Mouse (Mus musculus) frontal cortex, adult 2 months (tissue): Measurements from ENCODE around the gene Nae1. TPM values are rescaled to one million over a fixed set of nuclear protein-coding genes. Genes with fewer than 3 reads are reported as not detected.
"Not testable (repeated sequence)": the region's sequence is repeated elsewhere in the genome, so short reads cannot be mapped to it uniquely, and the experiment has no call there.

ENCODE experiments used
- DNase-seq, 2 experiments: peaks; one replicate each; pipeline ENCODE4 v3.0.0; 2022; ENCODE audit warnings: low spot score in 1 of 2; ENCODE audit errors: extremely low spot score in 1 of 2
- polyA plus RNA-seq: library from polyadenylated mRNA; depleted of rRNA; stranded (reverse); fragments of >200 nt; gene quantifications from 2 replicates; pipeline ENCODE4 v1.2.3, GENCODE M21; 2012; rRNA removed

The Nae1 gene
- polyA plus RNA-seq: 78.0 and 87.7 TPM in 2 replicates

DNA sequence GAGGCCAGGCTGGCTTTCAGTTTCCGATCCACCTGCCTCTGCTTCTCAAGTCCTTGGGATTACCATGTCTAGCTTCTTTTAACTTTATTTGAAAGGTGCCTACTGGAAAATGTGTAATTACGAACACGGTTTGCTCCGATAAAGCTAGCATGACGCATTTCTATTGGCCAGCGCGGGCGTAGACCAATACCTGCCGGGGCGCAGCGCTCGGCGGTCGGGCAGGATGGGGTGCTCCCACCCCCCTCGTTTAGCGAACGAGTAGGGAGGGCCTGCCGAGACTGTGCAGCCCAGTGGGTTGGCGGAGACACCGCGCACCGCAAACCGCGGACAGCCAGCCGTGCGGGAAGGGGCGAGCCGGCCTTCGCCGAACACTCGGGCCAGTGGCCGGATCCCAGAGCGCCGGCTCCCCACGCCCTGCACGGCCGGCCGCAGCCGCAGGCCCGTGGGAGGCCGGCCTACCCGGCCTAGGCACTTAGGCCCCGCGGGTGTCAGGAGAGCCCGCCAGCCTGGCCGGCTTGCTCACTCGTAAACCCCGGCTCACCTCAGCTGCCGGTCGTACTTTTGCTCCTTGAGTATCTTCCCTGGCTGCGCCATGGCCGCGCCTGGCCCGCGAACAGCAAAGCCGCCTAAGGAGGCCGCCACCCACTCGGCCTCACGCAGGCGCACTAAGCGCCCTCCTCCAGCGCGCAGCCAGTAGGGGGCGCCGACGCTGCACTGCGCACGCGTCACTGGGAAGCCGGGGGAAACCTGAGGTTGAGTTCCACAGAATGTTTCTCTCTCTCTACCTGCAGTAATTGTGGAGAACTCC is at the start of gene Nae1, which contains the start of gene Car7:
TSS of gene Nae1 (minus strand) at position 667 of the 808 bp plus-strand sequence.
TSS of gene Car7 (plus strand) at position 719 of the 808 bp plus-strand sequence.
- peak; percentile 81 to 96 for DNase-seq

DNA sequence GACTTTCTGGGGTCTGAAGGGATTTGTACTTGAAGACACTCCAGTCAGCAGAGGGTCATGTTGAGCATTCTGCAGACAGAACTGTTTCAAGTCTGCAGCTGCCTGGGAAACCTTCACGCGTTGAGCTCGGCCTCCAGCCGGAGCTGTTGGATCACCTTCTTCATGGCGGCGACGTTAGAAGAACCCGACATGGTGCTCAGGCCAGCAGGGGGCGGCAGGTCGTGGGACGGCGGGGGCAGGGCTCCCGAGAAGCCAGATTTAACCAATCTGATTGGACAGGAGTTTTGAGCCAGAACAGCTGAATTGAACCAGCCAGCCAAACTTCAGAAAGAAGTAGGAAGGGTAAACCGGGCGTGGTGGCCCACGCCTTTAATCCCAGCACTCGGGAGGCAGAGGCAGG is 43.2 kb upstream of the Nae1 start:
- DNase-seq: not testable (repeated sequence)

DNA sequence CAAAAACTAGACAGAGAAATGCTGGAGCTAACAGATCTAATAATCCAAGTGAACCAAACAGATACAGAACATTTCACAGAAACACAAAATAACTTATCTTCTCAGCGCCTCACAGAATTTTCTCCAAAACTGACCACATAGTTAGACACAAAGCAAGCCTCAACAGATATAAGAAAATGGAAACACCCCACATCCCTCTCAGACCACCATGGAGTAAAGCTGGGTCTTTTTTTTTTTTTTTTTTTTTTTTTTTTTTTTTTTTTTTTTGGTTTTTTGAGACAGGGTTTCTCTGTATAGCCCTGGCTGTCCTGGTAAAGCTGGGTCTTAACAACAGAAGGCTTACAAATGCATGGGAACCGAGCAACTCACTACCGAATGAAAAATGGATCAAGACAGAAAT is 42.4 kb upstream of the Nae1 start:
- DNase-seq: no peak

DNA sequence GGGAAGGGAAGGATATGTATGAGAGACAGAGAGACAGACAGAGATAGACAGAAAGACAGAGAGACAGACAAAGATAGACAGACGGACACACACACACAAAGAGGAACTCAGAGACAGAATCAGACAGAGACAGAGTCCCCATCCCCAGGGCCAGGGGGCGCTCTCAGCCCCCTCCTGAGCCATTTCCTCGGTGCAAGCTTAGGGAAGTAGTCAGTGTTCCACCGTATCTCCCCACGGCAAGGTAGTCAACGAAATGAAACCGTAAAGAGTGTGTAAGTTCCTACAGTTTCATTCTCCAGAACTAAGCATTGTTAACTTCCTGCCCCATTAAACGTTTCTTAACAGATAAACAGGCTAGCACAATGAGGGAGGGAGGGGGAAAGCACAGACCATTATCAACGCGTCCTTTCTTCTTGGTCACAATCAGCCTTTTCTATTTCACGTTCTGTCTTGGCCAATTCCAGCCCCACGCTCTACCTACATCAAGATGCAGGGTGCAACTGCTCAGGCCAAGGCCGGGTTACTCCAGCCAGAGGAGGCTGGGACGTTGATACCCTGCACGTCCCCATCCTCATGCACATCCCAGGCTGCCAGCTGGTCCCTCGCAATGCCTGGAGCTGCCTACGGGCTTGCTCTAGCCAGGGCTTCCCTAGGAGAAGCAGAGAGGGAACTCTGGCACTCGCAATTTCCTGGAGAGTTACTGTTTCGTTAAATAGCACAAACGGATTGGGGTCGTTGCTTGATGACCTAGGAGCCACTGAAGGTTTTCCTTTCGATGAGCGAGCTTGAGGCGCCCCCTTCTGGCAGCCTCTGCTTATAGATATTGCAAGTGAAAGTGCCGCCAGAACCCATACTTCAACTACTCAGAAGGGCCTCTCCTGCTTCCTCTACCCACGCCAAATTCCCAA is 36.3 kb upstream of the Nae1 start:
- DNase-seq: peak in 1 of 2 experiments; percentile 91

DNA sequence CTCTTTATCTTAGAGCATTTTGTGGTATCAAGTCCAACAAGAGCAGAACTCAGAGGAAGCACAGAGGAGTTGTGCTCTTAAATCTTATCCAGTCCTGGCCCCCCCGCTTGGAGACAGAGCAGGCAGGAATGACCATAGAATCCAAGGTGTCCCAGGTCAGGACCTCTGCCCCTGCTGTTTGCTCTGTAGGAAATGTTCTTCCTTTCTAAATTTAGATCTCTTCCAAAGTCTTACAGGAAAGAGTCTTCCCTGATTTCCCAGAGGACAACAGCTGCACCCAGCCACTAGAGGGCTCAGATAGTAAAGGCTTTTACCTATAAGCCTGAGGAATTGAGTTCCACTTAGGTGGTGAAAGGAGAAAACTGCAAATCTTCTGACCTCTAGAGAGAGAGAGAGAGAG is 35.1 kb upstream of the Nae1 start:
- peak in 1 of 2 experiments; percentile 64 for DNase-seq

DNA sequence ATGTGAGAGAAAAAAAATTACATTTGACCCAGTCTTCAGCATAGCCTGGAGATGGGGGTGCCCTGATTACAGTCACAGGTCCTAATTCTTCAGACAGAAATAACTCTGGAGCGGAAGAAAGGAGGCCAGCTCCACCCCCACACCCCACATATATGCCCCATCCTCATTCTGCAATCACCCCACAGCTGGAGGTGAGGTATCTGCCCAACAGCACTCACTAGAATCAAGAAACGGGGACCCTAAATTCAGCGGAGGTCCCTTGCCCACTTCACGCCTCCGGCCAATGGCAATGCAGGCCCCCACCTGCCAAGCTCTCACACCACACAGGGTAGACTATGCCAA is 31.0 kb upstream of the Nae1 start:
- no peak for DNase-seq

DNA sequence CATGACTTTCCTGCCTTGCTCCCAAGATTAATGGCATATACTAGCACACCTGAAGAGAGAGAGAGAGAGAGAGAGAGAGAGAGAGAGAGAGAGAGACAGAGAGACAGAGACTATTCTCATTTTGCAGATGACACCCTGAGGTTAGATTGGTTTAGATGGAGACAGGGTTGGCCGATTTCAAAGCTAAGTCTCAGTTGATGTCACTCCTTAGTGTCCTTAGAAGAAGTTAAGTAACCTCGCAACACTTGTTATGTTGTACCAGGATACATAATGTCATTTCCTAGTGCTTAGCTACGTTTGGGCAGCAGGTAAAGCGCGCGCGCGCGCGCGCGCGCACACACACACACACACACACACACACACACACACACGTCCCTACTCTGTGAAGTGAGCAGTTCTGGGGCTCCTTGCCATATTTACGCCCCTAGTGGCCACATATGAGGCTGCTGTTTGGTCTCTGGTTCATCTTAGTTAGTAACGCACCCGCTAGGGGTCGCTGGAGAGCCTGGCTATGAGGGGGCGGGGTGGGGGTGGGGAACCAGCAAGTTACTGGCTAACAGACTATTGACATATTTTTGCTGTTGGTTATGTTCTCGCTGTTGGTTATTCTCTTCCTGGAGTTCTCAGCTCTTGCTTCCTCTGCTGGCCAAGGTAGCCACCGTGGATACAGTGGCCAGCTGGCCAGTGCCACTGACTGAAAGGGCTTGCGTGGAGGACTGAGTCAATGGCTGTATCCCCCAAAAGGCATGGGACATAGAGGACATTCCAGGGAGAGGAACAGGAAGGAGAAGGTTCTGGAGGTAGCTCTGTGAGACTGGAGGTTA is 30.4 kb upstream of the Nae1 start:
- peak; percentile 71 to 92 for DNase-seq

DNA sequence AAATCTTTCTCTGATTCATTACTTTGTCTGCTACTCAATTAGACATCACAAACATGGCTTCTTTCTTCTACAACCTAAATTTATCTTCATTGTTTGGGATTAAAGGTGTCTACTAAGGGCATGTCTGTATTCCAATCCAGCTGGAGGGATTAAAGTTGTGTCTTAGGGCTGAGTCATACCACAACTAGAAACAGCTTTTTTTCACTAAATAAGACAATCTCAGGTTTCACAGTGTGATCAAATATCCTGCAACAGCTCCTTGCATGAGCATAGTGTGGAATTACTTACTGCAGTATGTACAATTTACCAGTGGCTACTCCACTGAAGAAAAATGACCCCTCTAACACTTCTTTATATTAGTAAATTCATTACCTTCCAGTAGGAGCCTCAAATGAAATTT is 26.3 kb upstream of the Nae1 start:
- DNase-seq: no peak

DNA sequence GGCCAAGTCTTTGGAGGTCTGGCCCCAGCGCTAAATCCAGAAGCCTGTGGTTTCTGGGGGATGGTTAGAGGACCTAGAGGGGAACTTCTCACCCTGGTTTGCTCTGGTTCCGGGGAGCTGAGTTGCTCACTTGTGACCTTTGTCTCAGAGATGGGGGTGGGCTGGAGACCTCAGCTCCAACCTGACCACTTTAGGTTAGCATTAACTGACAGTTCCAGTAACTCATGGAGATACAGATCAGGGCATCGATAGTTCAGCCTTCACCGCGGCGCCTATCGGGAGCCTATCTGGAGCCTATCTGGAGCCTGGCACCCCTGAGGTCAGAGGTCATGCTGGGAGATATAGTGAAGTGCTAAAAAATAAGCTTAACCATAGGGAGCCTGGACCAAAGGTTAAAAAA is 22.8 kb upstream of the Nae1 start:
- no peak for DNase-seq

DNA sequence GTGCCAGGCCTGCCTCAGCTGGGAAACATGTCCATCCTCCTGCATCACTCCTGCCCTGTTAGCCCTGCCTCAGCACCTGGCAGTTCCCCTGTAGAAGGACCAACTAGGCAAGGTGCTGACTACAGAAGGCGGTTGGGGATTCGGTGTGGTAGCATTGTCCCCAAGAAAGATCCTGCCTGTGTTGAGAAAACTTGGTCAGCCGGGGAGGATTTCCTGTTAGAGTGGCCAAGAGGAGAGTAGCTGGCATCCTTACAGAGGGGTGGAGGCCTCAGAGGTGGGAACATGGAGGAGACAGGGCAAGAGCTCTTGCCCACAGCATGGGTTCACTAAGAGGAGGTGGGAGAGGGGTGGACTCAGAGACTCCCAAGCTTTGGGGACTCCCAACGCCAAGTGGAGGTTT is 20.8 kb upstream of the Nae1 start:
- no peak for DNase-seq

DNA sequence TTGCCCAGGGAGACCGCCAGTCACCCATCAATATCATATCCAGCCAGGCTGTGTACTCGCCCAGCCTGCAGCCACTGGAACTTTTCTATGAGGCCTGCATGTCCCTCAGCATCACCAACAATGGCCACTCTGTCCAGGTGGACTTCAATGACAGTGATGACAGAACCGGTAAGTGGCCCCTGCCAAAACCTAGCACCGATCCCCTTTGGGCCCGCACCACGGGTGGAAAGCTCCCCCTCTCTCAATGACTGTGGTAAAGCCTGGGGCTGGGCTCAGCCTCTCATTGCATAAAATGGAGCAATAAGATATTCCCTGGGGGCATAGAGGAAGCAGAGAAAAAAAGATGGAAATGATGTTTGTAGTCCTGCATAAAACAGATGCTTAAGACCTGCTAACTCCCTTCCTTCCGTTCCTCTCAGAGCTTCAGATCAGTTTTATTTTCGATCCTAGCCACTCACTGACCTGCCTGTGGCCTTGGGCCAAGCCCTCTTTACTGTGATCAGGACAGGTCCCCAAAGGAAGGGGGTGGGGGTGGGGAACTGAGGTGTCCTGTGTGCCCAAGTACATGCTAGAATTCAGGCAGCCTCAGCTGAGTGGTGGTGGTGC is 9.1 kb upstream of the Nae1 start:
- no peak for DNase-seq

DNA sequence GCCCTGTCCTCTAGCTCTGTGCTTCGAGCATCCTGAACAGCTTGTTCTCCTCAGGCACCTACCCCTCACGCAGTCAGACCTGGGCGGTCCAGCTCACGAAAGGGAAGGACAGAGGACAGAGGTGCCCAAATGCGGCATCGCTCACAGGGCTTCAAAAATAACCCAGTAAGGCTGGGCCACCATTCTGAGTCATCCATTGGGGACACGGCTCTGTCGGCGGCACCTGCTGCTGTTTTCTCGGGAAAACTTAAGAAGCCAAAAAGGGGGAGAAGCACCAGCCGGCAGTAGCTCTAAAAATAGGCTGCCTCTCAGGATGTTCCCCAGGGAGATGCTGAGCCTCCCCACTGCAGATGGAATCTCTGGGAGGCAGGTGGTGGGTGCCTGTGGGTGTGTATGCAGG is 7.7 kb upstream of the Nae1 start:
- peak; percentile 81 to 88 for DNase-seq

DNA sequence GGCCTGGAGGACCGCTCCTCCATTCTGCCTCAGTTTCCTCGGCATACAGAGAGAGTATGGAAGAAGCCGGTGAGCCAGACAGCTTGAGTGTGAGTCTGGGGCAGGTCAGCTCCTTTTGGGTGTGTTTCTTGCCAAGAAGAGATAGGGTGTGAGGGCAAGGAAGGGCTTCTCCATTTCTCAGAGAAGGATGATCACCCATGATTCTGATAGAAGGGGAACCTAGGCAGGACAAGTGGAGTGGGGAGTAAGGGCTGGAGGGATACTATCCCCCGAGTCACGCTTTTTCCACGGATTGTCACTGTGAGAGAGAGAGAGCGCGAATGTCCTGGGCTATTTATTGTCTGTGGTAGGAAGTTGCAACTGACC is 7.1 kb upstream of the Nae1 start:
- DNase-seq: no peak

DNA sequence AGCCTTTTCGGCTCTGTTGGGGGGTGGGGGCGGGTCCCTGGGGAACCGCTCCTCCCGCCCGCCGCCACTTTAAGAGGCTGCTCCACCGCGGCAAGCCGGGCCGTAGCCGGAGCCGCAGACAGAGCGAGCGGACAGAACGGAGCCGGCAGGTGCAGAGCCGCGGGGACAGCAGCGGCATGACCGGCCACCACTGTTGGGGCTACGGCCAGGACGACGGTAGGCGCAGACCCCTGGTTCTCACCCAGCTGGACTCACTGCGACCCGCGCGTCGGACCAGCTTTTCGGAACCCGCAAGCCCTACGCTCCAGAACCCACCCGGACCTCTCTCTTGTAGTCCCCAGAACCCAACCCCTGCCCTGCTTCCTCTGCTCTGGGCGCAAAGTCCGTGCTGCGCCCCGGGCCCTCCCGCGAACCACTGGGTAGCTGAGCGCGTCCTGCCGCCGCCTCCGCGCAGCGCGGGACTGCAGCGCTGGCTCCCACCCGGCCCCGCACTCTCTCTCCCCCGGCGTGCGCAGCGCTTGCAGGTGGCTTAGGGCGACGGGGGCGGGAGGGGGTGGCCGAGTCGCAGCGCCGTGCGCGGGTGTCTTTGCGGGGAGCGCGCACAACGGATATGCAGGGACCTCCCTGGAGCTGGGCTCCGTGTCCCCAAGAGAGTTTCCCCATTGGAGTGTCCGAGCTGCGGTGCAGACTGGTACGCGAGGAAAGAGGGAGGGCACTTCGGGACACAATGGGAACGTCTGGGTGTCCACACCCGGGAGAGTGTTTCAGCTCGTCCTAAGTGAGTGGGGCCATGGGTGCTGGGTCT is 6.5 kb upstream of the Nae1 start:
- peak in 1 of 2 experiments; percentile 59 for DNase-seq

DNA sequence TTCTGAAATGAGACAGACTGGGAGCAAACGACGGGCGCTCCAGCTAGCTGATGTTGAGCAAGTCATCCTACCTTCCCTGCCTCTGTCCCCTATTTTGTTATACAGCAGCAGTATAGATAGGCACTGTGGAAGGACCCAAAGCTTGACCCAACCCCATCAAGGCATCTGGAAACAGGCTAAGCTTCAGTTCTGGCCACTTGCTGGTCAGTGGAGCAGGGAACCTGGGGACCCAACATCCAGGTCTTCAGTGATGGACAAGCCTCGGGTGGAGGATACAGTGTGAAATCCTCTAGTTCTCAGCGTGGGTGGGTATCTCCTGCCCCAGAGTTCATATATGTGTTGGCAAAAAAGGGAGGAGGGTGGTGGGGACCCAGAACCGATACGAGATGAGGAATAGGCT is 5.8 kb upstream of the Nae1 start:
- no peak for DNase-seq

DNA sequence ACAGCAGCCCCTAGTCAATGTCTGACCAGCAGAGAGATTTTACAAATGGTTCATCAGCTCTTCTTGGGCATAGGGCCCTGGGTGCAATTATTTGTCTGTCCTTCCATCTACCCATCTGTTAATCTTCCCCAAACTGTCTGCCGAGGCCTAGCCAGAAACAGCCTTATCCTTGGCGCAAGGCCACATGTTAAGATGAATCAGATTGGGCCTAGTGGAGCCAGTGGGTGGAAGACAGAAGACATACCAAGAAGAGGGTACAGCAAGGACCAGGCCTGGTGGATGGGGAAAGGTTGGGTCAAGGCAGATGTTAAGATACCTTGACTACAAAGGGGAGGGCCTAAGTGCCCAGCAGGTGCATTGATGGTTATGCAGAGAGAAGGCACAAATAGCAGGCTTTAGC is 5.1 kb upstream of the Nae1 start:
- DNase-seq: peak in 1 of 2 experiments; percentile 68

DNA sequence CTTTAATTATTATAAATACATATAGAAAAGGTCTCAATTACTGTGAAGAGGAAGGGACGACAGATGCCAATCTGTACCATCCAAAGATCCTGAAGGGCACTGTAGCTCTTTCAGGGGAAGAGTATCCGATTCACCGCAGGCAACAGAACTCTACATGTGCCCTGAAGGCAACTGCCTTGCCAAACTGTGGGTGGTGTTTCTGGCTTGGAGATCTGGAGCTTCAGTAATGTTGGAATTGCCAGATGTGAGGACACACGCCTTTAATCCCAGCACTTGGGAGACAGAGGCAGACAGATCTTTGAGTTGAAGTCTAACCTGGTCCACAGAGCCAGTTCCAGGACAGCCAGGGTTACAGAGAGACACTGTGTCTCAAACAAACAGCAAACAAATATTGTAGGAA is 4.5 kb upstream of the Nae1 start:
- peak in 1 of 2 experiments; percentile 35 for DNase-seq

DNA sequence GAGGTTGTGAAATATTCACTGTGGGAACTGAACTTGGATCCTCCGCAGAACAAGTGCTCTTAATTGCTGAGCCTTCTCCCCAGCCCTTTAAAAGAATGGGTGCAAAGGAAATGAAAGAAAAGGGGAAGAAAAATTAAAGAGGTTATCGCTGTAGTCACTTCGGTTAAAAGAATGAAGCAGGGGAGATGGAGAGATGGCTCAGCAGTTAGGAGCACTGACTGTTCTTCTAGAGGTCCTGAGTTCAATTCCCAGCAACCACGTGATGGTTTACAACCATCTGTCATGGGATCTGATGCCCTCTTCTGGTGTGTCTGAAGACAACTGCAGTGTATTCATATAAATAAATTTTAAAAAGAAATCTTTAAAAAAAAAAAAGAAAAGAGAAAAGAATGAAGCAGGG is 1.6 kb upstream of the Nae1 start:
- no peak for DNase-seq

DNA sequence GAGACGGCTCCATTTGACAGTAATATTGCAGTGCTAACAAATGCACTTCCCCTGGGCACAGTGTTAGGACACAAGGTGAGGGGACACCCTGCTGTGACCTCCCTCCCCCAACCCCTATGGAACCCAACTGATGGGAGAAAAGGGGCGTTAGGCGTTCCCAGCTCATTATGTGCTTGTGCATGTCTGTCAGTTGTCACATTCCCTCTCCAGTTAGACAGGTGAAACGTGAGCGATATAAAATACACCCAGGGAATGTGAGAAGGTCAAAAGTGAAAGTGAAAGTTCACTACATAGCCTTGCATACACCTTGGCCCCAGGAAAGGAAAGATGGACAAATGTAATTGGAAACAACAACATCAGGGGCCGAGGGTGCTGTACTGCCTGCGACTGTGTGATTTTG is 941 bp upstream of the Nae1 start:
- DNase-seq: no peak

DNA sequence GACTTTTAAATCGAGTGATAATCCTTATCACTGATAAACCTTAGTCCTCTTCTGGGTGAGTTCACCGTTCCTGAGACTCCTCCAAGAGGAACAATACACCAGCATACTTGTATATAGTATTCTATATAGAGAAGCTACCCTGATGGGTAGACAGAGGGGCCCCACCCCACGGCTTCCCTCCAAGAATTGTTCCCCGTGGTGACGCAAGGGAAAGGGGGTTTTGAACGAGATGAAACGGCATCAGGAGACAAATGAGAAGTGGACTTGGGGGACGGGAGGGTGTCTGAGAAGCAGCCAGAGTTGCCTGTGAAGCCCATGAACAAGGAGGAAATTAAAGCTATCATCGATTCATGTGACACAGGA is 323 bp upstream of the Nae1 start:
- no peak for DNase-seq
